Mouse (Mus musculus) splenic B cell, adult 2 months (primary cell): ENCODE results near the gene Dclre1a.

ENCODE experiments used
- DNase-seq: peaks from one replicate; pipeline ENCODE4 v3.0.0-alpha.2; 2011; ENCODE audit warnings: low read depth, low spot score
- H3K27me3 ChIP-seq: 2 replicates; pipeline ENCODE4 v1.6.1; 2012; ENCODE audit warnings: mild to moderate bottlenecking, low read length, moderate library complexity, mixed read lengths; ENCODE audit not compliant: control insufficient read depth, poor library complexity, insufficient read depth, severe bottlenecking
- H3K36me3 ChIP-seq: 2 replicates; pipeline ENCODE4 v1.6.1; 2012; ENCODE audit warnings: mild to moderate bottlenecking, low read length, moderate library complexity, mixed read lengths; ENCODE audit not compliant: control insufficient read depth, poor library complexity, insufficient read depth, severe bottlenecking

The Dclre1a gene

GRCm38 (mm10) chr19:56547456-56548229 is at the start of gene Dclre1a:
TSS of gene Dclre1a (minus strand) at chr19:56548222.
- Histone ChIP-seq H3K27me3 (no peaks in the 10 kb centered on the region), H3K36me3 (peaks cover 3% of the 10 kb centered on the region; the same call in 1 of the 2 replicates)
- DNase-seq = peak; percentile 77

DNA sequence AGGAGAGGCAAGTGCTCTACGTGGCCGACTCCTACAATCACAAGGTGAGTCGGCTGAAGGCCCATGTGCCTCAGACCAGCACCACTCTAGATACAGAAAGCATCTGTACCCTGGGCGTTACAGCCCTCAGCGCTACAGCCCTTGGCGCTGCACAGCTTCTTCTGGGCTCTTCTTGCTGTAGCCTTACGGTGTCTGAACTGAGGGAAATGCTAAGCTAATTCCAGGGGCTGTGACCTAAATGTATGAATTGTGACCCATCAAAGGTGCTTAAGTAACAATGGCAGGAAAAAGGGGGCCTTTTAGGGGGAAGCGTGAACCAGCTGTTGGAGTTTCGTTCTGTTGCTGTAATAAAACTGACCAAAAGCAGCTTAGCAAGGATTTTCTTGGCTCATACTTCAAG is 44.5 kb upstream of the Dclre1a start:
- Histone ChIP-seq H3K27me3 (no peaks in the 10 kb centered on the region), H3K36me3 (peaks cover 13% of the 10 kb centered on the region)
- DNase-seq = no peak

GRCm38 (mm10) chr19:56590250-56590649 is 42.2 kb upstream of the Dclre1a start:
- Histone ChIP-seq H3K27me3 (no peaks in the 10 kb centered on the region), H3K36me3 (peaks cover 9% of the 10 kb centered on the region)
- DNase-seq = no peak

DNA sequence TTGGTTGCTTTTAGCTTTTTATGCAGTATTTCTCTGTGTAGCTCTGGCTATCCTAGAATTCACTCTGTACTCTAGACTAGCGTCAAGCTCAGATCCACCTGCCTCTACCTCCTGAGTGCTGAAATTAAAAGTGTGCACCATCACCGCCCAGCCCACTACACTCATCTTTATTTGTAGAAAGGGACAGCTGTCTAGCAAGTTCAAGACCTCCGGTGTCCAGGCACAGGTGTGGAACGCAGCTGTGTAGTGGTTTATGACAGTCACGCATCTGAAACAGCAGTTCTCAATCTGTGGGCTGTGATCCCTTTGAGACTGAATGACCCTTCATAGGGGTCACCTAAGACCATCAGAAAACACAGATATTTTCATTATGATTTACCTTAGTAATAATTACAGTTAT is 41.4 kb upstream of the Dclre1a start:
- H3K36me3 ChIP-seq = peaks cover 9% of the 10 kb centered on the region
- DNase-seq = no peak
- H3K27me3 ChIP-seq = no peaks in the 10 kb centered on the region

- DNase-seq = no peak
- peaks cover 8% of the 10 kb centered on the region for H3K36me3 ChIP-seq
- H3K27me3 ChIP-seq = no peaks in the 10 kb centered on the region
Measured at GRCm38 (mm10) chr19:56589008-56589407, 41.0 kb upstream of the Dclre1a start.

DNA sequence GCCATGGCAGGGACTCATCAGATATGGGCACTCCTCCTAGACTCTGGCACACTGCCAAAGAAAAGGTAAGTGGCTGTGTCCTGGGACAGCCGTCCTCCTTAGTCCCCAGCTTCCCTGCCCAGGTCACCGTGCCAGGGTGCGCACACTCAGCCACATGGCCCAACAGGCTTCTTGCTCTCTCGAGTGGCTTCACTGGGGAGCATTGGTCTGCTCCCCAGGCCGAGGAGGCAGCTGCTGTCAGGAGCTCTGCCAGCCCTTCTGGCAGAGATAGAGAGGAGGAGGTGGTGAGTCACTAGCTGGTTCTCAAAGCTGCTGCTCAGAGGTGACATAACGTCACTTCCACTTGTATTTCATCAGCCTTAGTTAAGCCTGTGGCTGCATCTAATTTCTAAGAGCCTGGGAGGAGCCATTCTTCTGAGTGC is 40.2 kb upstream of the Dclre1a start:
- Histone ChIP-seq H3K36me3 (peaks cover 7% of the 10 kb centered on the region), H3K27me3 (no peaks in the 10 kb centered on the region)
- DNase-seq = no peak

- H3K27me3 ChIP-seq = no peaks in the 10 kb centered on the region
- DNase-seq = no peak
Measured at GRCm38 (mm10) chr19:56586320-56586719, 38.3 kb upstream of the Dclre1a start.

DNA sequence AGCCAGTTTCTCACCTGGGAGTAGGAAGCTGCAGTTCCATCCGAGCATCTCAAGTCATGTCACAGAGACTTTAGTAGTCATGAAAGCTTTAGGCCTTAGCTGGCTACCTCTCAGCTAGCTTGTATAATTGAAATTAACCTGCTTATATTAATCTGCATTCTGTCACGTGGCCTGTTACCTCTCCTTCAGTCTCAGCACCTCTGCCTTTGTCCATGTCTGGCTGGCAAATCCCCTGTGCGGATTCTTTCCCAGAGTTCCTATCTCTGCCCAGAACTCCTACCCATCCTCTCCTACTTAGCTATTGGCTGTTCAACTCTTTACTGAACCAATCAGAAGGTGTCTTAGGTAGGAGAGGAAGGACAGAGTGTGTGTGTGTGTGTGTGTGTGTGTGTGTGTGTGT is 36.3 kb upstream of the Dclre1a start:
- no peak for DNase-seq

More at GRCm38 (mm10) chr19:56586320-56586719, 38.3 kb upstream of the Dclre1a start:
- H3K36me3 ChIP-seq = peaks cover 7% of the 10 kb centered on the region

GRCm38 (mm10) chr19:56583785-56584184 is 35.8 kb upstream of the Dclre1a start:
- Histone ChIP-seq H3K36me3 (peaks cover 3% of the 10 kb centered on the region; the same call in 1 of the 2 replicates), H3K27me3 (no peaks in the 10 kb centered on the region)
- no peak for DNase-seq

More for the DNA sequence above, 36.3 kb upstream of the Dclre1a start:
- Histone ChIP-seq H3K27me3 (no peaks in the 10 kb centered on the region), H3K36me3 (peaks cover 3% of the 10 kb centered on the region; the same call in 1 of the 2 replicates)

DNA sequence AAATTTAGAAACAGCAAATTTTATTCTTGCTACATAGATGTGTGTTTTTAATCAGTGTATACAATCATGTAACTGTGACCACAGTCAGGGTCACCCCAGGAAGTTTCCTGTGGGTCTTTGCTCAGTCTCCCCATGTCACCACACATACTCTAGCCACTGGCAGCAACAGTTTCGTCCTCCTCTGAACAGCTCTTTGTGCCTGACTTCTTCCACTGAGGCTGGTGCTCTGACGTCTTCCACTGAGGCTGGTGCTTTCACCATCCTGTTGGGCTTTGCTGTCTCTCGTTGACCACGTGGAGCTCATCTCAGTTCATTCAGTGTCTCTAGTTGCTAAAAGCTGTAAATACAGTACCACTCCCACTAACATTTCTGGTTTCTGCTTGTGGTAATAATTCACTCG is 34.0 kb upstream of the Dclre1a start:
- DNase-seq = no peak
- Histone ChIP-seq H3K36me3 (no peaks in the 10 kb centered on the region), H3K27me3 (no peaks in the 10 kb centered on the region)

- no peaks in the 10 kb centered on the region for H3K27me3 ChIP-seq
- no peak for DNase-seq
- no peaks in the 10 kb centered on the region for H3K36me3 ChIP-seq
Measured at GRCm38 (mm10) chr19:56577801-56578200, 29.8 kb upstream of the Dclre1a start.

GRCm38 (mm10) chr19:56573184-56573583 is 25.2 kb upstream of the Dclre1a start:
- DNase-seq = no peak
- Histone ChIP-seq H3K36me3 (peaks cover 2% of the 10 kb centered on the region; the same call in 1 of the 2 replicates), H3K27me3 (no peaks in the 10 kb centered on the region)

- Histone ChIP-seq H3K27me3 (no peaks in the 10 kb centered on the region), H3K36me3 (peaks cover 2% of the 10 kb centered on the region; the same call in 1 of the 2 replicates)
- DNase-seq = no peak
Measured at GRCm38 (mm10) chr19:56571913-56572312, 23.9 kb upstream of the Dclre1a start.

- no peak for DNase-seq
- H3K27me3 ChIP-seq = no peaks in the 10 kb centered on the region
- peaks cover 2% of the 10 kb centered on the region; the same call in 1 of the 2 replicates for H3K36me3 ChIP-seq
Measured at GRCm38 (mm10) chr19:56571234-56571633, 23.2 kb upstream of the Dclre1a start.

- DNase-seq = no peak
- Histone ChIP-seq H3K36me3 (peaks cover 2% of the 10 kb centered on the region; the same call in 1 of the 2 replicates), H3K27me3 (no peaks in the 10 kb centered on the region)
Measured at GRCm38 (mm10) chr19:56570781-56571180, 22.8 kb upstream of the Dclre1a start.
